Mouse (Mus musculus) mesoderm, embryonic 11.5 days (tissue): ENCODE results near the gene Hoxa3.

Experiments
- DNase-seq: peaks from one replicate; pipeline ENCODE4 v3.0.0-alpha.2; 2012; ENCODE audit warnings: low read depth, low spot score

The Hoxa3 gene

DNA sequence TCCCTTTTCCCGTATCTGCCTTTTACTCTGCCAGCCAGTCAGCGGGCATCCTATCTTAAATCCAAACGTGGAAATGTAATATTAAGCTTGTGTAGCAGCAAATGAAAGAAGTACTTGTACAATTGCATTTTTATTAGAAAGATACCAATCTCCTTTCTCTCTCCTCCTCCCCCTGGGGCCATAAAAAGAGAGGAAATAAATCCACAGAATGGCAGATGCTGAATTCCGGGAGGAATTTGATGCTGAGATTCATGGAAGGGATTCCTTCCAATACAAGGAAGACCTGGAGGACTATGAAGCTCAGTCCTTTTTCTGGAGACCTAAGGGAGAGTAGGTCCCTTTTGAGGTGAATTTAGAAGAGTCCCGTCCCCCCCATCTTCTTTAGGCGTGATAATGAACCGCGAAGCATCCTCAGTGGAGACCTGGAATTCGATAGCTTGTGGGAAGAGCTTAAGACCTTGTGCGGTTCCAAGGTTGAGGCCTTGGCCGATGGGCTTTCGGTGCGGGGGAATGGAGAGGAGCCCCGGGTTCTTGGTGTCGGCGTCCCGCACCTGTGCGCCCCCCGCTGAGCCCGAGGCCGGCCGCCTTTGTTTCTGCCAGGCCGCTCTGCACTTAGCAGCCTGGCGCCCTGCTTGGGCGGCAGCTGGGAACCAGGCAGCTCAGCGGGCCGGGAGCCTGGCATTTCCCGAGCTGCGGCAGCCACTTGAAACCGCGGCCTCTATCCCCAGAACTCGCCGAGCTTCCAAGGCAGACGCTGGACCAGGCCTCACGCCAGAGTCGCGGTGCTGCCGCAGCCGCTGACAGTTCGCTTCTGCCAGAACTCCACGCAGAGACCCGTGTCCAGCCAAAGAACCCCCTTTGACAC, 44.7 kb downstream of the Hoxa3 start:
- no peak for DNase-seq

DNA sequence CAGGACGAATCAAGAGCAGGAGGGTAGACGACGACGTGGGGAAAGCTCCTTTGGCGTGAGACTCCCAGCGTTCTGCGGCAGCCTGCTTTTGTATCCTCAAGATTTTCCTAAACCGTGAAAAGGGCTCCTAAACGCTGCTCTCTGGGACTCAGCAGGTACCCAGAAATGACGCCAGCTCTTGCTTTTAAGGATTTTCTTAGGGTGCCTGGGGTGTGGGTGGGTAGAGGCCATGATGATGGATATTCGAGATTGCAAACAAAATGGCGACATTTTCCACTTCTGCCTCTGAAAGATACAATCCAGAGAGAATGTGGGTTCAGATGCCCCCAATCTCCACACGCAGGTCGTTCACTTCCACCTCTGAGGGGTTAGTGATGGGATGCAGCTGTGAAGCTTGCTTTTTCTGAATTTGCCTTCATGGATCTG, 45.4 kb downstream of the Hoxa3 start:
- DNase-seq = no peak

DNA sequence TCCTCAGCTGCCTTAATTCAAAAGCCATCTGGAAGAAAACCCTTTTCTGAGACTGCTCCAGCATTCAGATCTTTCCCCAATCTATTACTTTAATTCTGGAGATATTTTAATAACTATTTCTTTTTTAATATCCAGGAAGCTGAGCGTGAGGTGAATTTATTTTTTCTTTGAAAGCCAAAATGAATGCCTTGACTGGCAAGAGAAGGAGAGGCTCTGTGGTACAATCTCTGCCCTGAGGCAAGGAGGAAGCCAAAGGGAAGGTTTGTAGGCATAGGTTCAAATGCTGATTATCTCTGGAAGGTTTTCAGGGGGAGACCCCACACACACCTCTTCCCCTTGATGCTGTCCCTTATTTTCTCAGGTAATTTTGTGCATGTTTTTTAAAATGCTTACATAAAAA, 46.0 kb downstream of the Hoxa3 start:
- DNase-seq = no peak

DNA sequence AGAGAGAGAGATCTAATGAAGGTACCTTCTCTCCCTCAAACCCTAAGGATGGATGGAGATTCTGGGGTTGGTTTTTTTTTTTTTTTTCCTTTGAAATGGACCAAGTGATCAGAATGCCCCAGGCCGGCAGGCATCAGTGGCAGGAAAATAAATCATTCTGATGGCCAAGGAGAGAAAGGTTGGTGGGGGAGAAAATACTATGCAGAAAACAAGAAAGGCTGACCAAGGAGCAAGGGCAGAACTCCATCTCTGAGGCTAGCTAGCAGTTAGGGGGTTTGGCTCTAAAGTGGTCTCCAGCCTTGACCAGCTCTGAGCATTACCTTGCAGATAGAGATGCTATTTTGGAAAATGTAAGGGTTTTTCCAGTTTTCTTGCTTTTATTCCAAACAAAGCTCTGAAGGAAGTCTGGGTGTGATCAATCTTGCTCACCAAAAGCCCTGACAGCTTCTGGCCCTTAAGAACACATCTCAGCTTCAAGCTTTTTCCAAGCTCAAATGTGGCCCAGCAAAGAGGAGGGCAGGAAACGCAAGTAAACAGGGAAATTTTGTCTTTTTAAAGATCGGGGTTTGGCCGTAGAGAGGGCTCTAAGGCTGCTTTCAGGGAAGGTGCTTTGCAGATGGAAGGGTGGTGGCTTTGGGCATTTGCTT, 46.6 kb downstream of the Hoxa3 start:
- DNase-seq = no peak

DNA sequence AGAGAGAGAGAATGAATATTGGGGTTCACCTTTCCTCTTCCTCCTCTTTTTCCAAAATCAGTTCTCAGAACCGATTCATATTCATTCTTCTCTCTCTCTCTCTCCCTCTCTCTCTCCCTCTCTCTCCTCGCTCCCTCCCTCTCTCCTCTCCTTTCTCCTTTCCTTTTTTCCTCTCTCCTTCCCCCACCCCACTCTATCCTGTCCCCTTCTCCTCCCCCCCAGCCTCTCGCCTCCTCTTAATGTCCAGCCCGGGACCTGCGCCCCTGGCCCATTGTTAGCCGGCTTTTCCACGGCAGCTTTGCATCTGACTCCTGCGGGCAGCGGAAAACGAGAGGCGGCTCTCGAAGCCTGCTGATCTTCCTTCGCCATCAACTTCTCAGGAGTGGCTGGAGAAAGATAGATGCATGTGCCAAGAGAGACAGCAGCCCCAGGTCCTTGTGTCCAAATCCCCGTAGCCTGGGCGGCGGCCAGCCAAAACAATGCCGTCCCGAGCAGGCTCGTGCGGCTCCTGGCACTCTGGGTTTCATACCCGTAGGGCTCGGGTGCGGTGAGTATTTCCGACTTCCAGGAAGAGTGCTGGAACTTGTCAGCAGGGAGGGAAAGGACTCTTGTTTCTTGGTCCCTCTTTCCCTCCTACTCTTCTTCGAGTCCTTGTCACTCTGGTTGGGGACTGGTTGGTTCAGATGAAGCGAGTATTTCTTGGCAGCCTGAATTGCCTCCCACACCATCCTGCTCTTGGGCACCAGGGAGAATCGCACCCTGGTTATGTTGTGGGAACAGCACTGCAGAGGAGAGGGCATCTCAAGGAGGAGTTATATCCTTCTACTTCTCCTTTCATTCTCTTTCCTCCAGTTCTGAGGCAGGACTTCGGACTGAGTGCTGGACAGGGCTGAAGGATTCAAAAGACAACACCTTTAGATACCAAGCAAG, 47.4 kb downstream of the Hoxa3 start:
- no peak for DNase-seq

DNA sequence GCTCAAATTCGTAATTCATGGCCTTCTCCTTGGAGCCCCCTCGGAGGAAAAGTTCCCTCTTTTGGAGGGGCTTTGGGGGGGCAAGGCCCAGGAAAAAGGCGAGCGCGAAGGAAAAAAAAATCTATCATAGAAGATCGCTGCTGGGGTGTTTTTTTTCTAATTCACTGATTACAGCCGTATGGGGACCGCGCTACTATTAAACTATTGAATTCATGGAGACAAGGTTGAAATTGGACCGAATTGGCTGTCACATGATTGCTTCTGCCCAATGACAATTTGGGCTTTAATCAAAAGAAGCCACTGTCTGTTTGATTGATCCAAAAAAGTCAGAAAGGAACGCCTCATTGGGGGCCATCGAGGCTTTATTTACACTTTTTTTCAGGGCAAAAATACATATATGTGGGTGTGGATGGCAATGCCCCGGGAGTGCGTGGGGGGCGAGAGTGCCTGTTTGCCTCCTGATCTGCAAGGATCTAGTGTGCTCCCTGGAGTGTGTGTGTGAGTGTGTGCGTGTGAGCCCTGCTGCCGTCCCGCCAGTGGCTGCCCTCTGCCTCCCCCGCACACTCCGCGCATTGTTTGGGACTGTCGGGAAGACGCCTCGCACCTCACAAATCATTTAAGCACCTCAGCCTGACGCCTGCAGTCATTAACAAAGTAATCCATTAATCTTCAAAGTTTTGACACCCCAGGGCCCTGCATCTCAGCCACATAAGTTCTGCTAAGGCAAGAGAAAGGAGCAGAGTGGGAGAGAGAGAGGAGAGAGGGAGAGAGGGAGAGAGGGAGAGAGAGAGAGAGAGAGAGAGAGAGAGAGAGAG, 48.3 kb downstream of the Hoxa3 start, which contains the start of gene Hoxa2:
TSS of gene Hoxa2 (minus strand) at position 206 of the 815 bp plus-strand sequence.
- peak; percentile 87 for DNase-seq

DNA sequence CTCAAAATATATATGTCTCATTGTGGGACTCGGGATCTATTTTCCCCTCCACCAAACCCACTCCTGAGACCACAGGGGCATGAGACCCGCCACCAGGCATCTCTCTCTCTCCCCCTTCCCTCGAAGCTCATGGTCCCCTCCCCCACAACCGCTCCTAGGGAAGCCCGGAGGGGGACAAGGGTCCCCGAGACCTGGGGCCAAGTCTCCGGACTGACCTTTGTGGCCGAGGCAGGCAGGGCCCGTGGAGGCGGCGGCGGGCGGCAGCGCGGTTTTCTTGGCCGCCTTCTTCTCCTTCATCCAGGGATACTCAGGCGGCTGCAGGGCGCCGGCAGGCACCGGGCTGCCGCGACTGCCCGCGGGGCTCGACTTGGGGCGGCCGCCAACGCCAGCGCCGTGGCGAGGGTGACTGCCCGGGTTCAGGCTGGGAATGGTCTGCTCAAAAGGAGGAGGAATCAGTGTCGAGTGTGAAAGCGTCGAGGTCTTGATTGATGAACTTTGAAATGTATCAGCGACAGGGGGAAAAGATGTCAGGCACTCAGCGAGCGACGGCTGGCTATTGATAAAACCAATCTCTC, 49.0 kb downstream of the Hoxa3 start:
- DNase-seq = peak; percentile 85

DNA sequence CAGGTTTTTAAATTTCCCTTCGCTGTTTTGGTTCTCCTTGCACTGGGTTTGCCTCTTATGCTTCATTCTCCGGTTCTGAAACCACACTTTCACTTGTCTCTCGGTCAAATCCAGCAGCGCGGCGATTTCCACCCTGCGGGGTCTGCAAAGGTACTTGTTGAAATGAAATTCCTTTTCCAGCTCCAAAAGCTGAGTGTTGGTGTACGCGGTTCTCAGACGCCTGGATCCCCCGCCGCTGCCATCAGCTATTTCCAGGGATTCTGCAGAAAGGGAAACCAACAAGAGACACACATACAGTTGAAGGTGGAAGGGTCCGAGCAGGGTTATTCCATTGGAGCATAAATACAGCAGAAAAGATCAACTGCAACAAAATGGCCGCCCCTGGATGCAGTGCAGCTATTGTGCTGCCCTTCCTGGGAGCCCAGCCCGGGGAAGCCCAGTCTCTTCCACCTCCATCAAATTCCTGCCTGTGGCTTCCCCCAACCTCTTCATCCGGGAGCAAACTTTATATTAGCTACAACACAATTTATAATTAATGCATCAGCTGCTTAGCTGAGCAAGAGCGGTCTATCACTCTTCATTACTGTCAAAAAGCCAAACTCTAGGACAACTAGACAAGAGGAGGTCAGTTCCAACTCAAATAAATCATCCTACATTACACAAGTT, 49.6 kb downstream of the Hoxa3 start:
- no peak for DNase-seq

DNA sequence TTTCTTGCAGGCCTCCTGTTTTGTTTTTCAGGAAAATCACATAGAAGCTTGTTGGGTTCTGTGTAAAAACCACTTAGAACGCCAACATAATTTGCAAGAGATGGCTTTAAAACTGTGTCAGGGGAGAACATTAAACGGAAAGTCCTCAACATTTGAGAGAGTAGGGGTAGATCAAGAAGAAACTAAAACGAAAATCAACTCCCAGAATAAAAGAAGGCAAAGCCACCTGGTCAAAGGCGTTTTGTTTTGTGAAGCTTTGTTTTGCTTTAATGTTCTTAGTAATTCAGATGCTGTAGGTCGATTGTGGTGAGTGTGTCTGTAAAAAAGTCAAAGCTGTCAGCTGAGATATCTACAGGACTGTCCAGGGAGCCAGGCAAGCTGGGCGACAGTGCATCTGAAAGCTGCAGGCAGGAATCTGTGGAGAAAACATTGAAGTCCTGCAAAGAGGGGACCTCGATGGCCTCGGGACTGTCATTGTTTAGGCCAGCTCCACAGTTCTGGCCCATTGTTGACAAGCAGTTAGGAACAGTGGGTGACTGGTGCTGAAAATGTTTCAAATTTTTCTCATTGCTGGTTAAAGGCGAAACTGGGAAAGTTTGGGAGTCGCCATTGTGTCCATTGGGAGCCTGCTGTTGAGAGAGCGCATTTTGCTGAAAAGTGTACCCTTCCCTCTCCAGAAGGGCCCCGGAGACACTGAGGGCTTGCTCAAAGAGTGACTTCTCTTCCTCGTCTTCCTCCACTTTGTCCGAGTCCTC, 50.3 kb downstream of the Hoxa3 start:
- DNase-seq = no peak

DNA sequence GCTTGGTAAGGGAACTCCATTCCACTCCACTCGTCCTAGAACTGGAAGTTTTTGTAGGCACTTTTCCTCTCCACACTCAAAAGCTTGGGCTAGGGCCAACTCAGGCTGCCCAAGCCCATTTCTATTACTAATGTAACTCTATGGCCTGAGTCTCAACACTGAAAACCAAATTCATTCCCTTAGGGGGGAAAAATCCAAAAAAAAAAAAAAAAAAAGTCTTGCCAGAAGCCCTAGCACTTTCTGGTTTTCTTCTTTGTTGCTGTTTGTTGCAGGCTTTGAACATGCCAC, 51.1 kb downstream of the Hoxa3 start:
- DNase-seq = no peak

DNA sequence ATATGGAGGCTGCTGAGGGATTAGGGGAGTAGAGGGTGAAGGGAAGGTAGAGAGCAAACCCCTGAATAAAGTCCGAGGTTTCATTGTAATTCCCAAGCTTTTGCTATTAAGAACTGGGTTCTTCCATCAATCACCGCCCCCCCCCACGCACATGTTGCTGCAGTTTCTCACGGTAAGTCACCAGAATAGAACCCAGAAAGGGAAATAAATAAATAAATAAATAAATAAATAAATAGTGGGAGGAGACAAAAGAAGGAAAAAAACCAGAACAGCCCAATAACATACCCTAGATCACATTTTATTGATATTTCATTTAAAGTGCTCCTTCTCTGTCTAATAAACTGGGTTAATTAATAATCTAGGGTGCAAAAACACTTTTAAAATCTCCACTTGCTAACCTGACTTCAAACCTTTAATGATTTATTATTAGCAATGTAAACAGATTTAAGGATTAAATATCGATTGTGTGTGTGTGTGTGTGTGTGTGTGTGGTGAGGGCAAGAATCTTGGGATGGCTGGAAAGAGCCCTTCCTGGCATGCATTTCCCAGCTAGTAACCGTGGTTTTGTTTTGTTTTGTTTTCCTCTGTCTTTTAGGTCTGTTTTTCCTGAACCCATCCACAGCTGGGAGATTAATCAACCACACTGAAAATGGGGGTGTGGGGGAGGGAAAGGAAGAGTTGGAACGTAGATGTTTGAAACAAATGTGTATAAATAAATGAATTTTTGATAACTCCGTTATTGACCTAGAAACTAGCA, 51.6 kb downstream of the Hoxa3 start:
- DNase-seq = no peak

DNA sequence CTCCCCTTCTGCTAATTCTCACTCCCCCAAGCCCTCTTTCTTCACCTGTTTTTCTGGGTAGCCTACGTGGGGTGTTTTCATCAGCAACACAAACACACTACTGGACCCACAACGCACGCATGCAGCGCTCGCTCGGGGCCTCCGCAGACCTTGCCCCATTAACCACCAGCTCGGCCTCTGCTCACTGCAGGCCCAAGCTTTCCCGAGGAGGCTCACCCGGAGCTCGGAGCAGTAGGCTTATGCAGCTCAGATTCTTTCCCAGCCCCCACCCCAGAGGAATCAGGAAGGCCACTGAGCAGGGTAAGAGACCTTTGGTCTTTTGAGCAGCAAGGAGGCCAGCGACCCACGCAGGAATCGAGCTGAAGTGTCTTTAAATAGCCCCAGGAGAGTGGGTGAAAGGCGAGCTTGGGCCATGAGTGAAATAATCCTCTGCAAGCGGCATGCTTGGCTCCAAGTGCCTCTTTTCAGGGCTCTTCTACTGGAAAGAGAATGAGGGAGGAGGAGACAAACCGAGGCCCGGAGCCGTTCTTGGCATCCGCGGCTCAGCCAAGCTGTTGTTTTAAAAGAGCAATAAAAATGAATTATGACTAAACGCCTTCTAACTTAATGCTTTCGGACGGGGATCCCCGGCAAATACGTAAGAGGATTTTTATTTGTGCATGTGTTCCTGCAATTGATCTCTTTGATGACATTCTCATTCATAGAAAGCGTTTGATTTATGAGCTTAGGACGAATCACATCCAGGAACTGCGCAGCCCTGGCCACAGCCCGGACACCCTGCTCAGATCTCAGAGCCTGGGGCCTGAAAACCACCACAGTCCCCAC, 52.4 kb downstream of the Hoxa3 start:
- peak; percentile 89 for DNase-seq

DNA sequence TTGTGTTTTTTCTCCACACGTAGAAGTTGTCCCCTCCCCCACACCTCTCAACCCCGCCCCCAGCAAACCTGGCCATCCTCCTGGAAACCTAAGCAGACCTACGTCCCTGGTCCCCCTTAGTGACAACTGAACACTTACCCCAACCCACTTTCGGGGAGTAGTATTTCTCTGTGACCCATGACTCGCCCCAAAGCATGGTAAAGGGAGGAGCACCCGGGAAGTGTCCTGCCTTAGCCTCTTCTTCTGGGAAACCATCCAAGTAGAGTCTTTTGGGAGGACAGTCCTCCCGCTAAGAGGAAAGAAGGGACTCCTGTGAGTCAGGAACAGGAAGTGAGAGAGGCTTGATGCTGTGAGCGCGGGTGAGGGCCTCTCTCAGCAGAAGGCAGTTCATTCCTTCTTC, 53.2 kb downstream of the Hoxa3 start:
- no peak for DNase-seq

DNA sequence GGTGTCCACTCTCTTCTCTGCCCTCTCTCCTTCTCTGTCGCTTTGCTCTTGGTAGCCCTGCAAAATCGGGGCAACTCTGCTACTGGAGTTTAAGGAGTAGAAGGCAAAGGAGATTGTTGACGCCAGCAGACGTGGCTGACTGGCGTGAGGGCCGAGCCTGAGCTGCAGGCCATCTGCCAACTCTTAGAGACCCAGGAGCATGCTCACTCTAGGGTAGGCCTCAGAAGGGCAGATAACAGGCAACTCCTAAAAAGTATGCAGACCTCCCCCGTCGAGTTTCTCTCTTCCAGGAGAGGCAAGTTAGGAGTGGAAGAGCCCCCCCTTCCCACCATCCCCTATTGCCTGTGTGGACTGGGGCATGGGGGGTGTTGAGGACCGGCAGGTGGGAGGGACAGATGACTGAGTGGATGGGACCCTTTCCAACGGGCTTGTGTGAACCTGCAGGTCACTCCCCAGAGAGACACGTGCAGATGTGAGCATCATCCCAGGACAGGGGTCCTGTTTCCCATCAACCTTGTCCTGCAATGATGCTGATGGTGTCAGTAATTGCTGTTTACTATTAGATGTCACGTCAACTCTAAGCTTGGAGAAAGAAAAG, 53.9 kb downstream of the Hoxa3 start:
- DNase-seq = no peak

DNA sequence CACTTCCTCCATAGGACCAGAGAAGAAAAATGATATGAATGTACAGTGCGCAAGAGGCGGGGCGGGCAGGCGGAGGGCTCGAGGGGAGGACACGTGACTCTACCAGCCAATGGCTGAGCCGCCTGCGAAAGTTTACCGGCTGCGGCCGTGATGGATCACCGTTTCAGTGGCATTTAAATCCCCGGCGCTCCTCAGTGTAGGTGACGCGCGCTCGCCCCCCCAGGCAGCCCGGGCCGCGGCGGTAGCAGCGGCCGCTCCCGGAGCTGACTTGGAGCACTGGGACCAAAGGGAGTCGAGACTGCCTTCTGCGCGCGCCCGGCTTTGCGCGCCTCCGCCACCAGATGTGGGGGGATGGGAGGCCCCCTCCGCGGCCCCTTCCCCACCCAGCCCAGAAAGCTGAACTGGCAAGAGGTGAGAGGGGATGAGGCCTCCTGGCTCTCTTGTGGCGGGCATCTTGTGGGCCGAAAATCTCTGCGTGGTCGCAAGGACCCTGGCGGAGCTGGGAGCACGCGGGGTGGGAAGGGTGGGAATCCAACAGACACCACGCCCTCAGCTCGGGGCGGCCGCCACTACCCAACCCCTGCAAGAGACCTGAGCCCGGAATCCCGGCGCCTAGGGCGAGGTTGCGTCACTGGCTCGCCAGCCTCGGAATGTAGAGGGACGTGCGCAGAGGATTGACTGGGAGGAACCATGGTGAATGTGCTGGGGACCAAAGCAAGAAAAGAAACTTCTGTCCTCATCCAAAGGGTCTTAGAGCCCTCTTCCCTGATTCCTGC, 54.7 kb downstream of the Hoxa3 start, which contains the start of gene Hoxa1:
TSS of gene Hoxa1 (minus strand) at position 42 of the 776 bp plus-strand sequence.
- DNase-seq = peak; percentile 93

DNA sequence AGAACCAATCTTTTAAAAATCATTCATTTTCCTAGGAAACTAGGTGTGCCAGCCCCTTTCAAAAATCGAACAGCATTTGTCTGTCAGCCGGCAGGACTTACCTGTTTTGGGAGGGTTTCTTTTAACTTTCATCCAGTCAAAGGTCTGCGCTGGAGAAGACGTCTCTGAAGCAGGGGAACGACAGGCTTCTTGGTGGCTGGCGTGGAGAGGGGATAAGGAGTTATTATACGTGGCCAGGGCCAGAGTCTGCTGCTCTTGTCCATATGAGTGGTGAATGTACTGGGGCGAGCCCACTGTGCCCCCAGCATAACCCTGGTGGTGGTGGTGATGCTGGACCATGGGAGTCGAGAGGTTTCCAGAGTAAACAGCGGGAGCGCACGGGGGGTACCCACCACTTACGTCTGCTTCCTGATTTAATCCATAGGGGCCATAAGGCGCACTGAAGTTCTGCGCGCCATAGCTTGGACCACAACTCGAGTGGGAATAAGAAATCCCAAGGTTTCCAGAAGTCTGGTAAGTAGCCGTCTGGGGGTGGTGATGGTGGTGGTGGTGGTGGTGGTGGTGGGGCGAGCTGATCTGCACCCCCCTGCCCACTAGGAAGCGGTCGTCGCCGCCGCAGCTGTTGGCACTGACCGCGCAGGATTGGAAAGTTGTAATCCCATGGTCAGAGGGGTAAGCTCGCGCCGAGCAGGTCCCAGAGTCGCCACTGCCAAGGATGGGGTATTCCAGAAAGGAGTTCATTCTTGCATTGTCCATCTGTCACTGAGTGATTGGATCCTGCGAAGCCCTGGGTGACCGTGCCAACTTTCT, 55.5 kb downstream of the Hoxa3 start:
- no peak for DNase-seq
